Mouse (Mus musculus): Measurements from ENCODE around the gene Ankzf1. TPM values are rescaled to one million over a fixed set of nuclear protein-coding genes. Genes with fewer than 3 reads are reported as not detected.

Ankzf1 gene
- 10 to 100 TPM in 1 of 2 experiments, 1 to 10 TPM in 1; 7.8 to 10.8 TPM for total RNA-seq (2021)
- long read RNA-seq, experiment 1, transcript Ankzf1-208 (13 exons, 2,739 nt), result major isoform, 6 of 10 reads
- long read RNA-seq, experiment 1, partial matches to known transcripts, result 1 of 10 reads
- long read RNA-seq, experiment 1, other reads (novel, unspliced or antisense), result 2 of 10 reads
- long read RNA-seq, experiment 2, partial matches to known transcripts, result 2 of 3 reads
- long read RNA-seq, experiment 2, other reads (novel, unspliced or antisense), result 0 of 3 reads

DNA sequence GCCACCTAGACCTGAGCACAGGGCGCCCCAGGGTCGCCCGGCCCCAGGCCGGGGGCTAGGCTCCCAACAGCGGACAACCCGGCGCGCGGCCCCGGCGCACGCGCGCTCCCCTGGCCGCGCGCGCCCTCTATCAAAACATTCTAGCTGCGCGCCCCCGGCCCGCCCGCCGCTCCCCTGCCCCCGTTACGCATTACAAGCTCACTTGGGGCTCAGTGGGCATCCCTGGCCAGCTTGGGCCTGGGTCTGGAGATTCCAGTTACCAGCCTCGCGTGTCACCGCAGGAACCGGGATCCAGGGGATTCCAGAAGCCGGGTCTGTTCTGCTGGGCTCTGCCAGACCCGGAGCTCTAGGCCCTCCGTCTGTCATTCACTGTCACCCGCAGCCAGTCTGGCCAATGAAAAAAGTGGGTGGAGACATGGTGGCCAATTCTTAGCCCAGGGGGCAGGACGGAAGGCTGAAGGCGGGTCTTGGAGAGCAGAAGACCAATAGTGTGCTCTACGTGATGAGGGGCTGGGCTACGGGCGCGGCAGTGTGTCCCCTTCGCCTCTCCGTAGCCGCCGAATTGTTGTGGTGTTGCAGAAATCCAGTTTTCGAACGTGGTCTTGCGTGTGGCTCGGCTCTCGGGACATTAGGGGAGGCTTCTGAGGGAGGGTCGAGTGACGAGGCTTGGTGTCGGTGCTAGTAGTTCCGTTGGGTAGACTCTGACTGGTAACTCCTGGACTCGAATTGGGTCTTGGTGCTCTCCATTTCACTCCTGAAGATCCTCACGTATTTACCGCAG lies at the start of gene Ankzf1, which contains the start of gene Atg9a:
Gene Ankzf1 (plus strand): TSS at position 530 of the 781 bp plus-strand sequence.
Gene Atg9a (minus strand): TSS at position 575 of the 781 bp plus-strand sequence.
- DNase-seq, result peak; percentile 96 to 99

DNA sequence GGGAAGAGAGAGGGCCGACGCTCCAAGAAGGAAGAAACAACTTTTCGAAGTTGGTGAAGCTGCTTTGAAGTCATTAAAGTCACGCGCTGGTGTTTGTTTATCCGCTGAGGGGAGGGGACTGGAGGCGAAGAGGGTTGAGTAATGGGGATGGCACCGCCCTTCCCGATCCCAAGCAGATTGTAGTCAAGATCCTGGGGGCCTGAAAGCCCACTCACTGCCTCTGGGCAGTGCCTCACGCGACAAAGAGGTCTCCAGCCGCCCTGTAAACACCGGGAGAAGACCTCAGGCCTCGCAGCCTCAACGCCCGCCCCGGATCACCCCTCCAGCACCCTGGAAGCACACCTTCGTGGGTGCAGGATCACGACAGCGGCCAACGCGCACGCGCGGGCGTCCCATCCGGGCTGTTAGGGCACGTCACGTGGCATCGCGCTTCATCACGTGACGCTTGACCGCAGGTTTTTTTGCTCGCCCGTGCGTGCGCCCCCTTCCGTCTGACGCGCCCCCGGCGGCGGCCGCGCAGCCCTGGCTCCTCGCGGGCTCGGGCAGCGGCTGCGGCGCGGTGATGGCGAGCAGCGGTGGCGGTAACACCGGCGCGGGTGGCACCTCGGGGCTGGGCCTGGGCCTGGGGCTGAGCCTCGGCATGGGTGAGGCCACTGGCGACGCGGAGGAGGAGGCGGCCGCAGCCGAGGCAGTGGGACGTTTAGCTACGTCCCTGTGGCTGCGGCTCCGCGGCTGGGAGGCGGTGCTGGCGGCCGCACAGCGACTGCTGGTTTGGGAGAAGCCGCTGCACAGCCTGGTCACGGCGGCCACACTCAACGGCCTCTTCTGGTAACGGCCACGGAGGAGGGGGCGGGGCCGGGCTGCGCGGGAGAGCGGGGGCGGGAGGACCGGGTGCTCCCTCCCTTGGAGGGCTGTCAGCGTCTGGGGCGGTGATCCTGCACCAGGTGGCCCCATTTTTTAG lies 49.4 kb upstream of the Ankzf1 start, which contains the start of the genes Cnppd1 and Retreg2:
Gene Cnppd1 (minus strand): TSS at position 411 of the 961 bp plus-strand sequence.
Gene Retreg2 (plus strand): TSS at position 478 of the 961 bp plus-strand sequence.
- peak; percentile 97 to 98 for DNase-seq

DNA sequence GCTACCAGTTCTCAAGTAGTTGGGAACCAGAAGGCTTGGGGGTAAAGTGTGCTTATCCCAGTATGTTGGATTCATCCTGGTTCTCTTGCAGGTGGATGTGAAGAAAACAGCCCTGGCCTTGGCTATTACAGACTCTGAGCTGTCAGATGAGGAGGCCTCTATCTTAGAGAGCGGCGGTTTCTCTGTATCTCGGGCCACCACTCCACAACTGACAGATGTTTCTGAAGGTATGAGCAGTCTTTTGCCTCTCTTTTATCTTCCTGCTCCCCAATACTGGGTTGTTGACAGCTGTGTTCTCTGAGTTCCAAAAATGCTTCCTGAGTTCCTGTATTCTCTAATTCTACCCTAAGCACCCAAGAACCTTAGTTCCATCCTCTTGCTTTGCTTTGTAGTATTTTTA lies 46.4 kb upstream of the Ankzf1 start:
- no peak for DNase-seq

DNA sequence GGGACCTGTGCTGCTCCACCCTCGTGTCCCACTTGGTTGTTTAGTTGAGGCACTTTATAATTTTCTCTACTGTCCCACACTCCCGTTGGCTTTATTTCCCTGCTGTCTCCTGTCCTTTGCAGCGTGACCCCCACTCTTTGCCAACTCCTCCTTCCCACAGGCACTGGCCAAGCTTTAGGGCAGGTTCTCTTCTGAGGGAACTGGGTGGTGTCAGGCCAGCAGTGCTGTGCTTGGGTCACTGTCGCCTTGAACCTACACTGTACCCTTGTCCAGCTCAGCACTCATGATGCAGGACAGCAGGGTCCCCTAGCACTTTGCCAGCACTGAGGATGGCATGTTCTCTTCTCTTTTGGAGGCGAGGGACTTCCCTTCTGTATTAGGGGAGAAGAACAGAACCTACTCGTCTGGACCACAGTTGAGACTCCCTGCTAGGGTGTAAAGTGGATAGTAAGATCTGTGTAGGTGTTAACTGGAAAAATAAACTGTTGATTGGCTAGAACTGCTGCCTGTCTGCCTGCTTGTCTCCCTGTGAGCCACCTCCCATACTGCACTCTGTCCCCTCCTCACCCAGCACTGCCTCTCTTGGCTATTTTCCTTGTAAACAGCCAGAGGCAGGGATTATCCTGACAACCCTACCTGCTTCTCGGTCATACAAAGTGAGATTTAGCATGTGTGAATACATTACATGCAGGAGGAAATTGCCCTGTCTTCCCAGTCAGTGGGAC lies 44.4 kb upstream of the Ankzf1 start:
- DNase-seq, result peak in 1 of 2 experiments; percentile 1

DNA sequence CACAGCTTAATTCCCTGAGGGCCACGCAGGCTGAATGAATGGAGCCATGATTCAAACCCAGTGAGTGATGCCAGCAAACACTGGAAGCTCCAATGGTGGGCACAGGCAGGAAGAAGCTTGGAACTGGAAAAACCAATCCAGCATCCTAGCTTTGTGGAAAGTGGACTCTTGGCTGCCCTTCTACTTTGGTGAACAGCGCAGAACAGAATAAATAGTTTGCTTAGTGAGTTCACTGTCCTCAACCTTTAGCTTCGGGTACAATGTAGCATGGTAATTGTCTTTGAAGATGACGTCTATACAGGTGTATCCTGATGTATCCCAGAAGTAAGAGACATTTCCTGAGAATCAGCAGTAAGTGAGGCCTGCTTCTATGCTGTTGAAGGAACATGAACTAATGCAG lies 43.2 kb upstream of the Ankzf1 start:
- no peak for DNase-seq

GRCm38 (mm10) chr1:75155837-75156236 lies 36.1 kb upstream of the Ankzf1 start:
- DNase-seq, result no peak

- no peak for DNase-seq
Measured at GRCm38 (mm10) chr1:75158990-75159389, 33.0 kb upstream of the Ankzf1 start.

GRCm38 (mm10) chr1:75159540-75160255 lies 32.3 kb upstream of the Ankzf1 start:
- DNase-seq, result no peak

GRCm38 (mm10) chr1:75160256-75160617 lies 31.7 kb upstream of the Ankzf1 start:
- DNase-seq, result no peak

GRCm38 (mm10) chr1:75168093-75168471 lies 23.9 kb upstream of the Ankzf1 start:
- DNase-seq, result no peak

GRCm38 (mm10) chr1:75168472-75169464 lies 23.2 kb upstream of the Ankzf1 start, which contains the start of gene Zfand2b:
Zfand2b (plus strand) TSS chr1:75168646.
- peak; percentile 98 to 99 for DNase-seq

DNA sequence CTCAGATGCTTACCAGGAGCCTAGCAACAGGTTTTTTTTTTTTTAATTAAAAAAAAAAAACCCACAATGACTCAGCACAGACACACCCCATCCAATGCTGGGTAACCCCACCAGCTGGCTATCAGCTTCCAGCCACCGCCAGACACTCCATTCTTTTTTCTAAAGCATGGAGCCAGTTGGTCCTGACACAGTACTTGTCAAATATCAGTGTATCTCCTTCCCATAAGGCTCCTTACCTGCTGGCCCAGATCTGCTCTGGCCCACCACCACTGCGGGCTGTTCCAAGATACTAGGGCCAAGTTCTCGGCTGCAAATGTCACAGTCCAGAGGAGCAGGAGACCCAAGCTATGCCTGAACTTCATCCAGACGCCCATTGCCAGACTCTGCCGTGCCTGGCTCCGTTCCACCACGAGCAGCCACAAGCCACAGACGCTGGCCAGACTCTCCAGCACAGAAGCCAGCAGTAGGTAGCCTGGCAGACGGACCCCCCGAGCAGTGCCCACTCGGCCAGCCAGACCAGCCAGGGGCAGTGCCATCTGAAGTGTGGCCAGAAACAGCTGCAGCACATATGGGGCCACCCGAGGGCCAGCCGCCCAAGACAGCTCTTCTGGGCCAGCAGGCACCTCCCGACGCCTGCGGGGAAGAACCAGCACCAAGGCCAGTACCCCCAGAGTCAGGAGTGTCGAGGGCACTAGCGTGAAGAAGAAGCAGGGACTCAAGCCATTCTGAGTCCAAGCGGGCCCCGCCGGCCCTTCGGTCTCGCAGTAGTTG lies 12.4 kb upstream of the Ankzf1 start:
- peak; percentile 56 to 62 for DNase-seq

DNA sequence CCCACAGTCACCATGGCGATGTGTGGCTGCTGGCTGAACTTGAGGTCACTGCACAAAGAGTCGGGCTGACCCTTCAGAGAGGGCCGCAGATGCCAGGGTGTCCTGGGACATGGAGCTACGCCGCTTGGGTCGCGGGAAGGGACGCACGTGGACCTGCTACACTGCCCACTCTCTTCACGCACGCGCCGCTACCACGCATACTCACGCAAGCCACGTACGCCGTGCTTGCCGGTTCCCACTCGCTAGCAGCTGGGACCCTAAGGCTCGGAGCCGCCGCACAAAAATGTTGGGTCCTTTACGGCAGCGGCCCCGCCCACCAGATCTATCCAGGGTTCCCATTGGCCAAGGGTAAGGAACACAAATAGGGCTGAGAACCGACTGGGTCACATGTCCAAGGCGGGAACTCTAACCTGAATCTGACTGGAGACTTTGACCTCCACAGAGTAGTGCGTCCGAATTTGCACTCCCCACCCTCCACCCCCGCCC lies 11.8 kb upstream of the Ankzf1 start, which contains the start of gene Abcb6:
Gene Abcb6 (minus strand): TSS at position 288 of the 486 bp plus-strand sequence.
- peak; percentile 92 to 93 for DNase-seq

DNA sequence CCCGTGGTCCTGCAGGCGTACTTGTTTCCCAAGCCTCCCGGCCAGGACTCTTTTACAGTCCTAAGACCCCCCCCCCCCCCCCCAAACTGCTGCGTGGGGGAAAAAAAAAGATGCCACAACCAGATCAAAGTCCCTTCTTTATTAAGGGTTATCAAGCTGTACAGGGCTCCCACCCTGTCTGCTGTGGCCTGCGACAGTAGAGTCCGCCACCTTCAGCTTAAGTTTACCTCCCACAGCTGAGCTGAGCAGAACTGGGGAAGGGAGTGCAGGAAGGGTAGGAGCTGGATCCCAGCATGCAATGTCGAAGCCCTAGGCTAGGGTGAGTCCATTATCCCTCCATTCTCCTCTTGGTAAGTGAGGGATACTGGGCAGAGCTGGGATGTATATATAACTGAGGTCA lies 11.2 kb upstream of the Ankzf1 start:
- no peak for DNase-seq

- no peak for DNase-seq
Measured at GRCm38 (mm10) chr1:75181377-75181870, 10.5 kb upstream of the Ankzf1 start.

DNA sequence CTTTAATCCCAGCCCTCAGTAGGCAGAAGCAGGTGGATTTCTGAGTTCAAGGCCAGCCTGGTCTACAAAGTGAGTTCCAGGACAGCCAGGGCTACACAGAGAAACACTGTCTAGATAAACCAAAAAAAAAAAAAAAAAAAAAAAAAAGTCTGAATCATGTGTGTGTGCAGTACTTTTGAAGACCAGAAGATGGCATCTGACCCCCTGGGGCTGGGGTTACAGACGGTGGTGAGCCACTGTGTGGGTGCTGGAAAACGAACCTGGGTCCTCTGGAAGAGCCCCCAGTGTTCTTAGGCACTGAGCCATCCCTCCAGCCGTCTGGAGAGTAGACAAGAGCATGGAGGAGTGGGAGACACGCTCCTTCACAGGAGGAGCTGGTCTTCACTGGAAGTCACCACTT lies 9.8 kb upstream of the Ankzf1 start:
- DNase-seq, result no peak

DNA sequence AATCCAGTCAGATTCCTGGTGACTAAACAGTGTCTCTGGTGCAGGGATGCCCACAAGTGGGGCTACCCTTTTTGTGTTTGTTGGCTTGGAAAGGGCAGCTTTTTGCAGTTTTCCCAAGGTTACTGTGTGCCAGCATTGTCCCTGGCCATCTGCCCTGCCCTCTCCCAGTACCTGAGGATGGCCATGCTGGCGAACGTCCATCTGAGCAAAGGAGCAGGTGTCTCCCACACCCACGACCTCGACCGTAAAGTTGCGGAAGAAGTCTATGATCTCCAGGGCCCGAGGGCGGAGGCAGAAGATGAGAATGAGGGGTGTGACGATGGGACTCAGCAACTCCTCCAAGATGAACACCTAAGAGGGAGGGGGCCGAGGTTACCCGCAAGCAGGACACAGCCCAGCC lies 6.5 kb upstream of the Ankzf1 start:
- DNase-seq, result no peak

DNA sequence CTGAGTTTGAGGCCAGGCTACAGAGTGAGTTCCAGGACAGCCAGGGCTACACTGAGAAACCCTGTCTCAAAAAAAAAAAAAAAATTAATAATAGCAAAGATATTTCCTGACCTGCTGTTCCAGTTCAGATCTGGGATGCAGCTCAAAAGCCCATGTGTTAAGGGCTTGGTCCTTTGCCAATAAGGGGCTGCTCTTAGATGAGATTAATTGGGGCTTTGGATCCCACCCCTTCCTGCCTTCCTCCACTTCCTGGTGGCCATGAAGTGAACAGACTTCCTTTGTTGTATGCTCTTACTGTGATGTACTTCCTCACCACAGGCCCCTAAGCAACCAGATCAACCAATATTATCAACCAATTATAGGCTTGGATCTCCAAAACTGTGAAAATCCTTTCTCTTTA lies 4.8 kb upstream of the Ankzf1 start:
- no peak for DNase-seq
